Mouse (Mus musculus): Measurements from ENCODE around the gene Naif1. TPM values are rescaled to one million over a fixed set of nuclear protein-coding genes. Genes with fewer than 3 reads are reported as not detected.
"Not testable (repeated sequence)": the region's sequence is repeated elsewhere in the genome, so short reads cannot be mapped to it uniquely, and the experiment has no call there.

Gene Naif1
- total RNA-seq, 2 experiments from 2014 or later, result 4.1 to 4.2 TPM

DNA sequence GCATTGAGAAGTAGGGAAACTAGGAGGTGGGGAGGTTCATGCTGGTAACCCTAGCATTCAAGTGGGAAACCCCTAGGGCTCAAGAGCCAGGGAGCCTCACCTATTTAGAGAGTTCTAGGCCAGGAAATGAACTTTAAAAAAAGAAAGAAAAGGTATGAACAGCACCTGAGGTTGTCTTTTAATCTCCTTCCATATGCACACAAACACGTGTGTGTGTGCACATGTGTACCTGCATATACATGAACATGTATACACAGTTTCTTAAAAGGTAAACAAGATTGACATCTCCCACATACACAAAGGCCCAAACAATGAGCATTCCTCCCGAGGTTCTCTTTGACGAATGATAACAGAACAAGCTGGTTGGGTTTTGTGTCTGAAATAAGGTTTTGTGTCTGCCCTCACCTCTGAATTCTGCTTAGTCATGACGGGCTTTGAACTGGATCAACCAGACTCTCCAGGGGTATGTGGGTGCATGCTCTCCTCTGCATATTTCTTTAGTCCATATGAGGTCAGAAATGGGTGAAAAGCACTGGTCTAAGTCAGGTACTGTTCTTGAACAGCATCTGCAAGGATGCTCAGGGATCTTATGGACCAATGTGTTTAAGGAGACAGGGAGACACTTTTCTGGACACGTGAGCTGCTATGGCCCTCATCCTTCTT, 3.5 kb downstream of the Naif1 start:
- DNase-seq (ENCODE audit: extremely low spot score in 1 of 2, low spot score in 1 of 2), result no peak

DNA sequence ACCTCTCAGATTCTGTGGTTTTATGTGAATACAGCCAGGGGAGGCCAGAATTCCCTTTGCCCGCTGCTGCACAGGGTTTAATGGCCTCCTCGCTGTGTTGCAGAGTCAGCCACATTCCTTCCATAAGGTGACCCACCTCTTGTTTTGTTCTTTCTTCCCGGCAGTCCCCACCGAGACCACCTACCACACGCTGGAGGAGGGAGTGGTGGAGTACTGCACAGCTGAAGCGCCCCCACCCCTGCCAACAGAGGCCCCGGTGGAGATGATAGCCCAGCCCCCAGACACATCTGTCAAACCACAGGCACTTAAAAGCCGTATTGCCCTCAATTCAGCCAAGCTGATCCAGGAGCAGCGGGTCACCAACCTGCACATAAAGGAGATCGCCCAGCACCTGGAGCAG, 4.4 kb downstream of the Naif1 start:
- DNase-seq (ENCODE audit: extremely low spot score in 1 of 2, low spot score in 1 of 2), result no peak

- no peak for DNase-seq (ENCODE audit: extremely low spot score in 1 of 2, low spot score in 1 of 2)
Observed at GRCm38 (mm10) chr2:32455101-32455500, 4.8 kb downstream of the Naif1 start.

- DNase-seq (ENCODE audit: extremely low spot score in 1 of 2, low spot score in 1 of 2), result no peak
Observed at GRCm38 (mm10) chr2:32458300-32458699, 8.0 kb downstream of the Naif1 start.

- DNase-seq (ENCODE audit: extremely low spot score in 1 of 2, low spot score in 1 of 2), result no peak
Observed at GRCm38 (mm10) chr2:32459657-32460056, 9.4 kb downstream of the Naif1 start.

DNA sequence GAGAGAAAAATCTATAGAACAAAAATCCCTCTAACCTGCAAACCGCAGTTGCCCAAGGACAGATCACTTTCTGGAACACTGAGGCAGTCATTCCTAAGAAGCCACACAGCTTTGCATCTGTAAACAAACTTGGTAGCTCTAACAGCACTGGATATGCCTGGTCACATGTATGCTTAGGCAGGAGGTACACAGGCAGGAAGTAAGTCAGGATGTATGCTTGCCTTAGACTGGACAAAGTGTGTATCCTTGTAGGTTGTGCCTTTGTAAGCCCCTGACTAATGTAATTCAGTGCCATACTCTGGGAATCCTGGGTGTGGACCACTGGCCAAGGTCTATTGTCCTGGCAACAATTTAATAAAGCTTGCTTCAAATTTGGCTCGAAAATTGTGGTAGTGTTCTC, 13.5 kb downstream of the Naif1 start:
- DNase-seq (ENCODE audit: extremely low spot score in 1 of 2, low spot score in 1 of 2), result no peak

DNA sequence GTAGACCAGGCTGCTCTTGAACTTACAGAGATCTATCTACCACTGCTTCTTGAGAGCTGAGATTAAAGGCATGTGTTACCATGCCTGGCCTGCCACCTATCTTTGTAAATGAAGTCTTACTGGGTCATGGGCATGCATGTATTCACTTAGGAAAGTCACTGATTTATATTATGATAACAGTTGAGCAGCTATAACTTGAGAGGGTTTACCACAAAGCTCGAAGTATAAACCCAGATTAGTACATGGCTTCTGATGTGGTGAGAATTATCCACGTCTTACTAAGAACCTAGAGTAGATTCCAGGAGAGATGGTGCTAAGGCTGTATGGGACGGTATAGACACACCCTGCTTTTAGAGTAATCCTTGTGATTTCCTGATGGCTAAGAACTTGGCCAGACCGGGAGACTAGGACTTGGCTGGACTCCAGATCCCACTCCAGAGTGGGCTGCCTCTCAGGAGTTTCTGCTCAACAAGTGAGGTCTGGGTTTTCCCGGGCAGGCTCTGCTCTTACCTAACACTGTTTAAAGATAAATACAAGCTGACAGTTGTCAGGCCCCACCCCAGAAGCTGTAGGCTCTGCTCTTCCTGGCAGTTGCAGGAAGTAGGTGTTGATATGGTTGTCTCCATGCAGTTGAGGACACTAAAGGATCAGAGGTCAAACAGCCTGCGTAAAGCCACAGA, 14.1 kb downstream of the Naif1 start:
- DNase-seq (ENCODE audit: extremely low spot score in 1 of 2, low spot score in 1 of 2), result no peak

- no peak for DNase-seq (ENCODE audit: extremely low spot score in 1 of 2, low spot score in 1 of 2)
Observed at GRCm38 (mm10) chr2:32471001-32471680, 20.9 kb downstream of the Naif1 start.

GRCm38 (mm10) chr2:32471681-32472061, 21.4 kb downstream of the Naif1 start:
- no peak for DNase-seq (ENCODE audit: extremely low spot score in 1 of 2, low spot score in 1 of 2)

GRCm38 (mm10) chr2:32475361-32475760, 25.1 kb downstream of the Naif1 start:
- DNase-seq (ENCODE audit: extremely low spot score in 1 of 2, low spot score in 1 of 2), result not testable (repeated sequence)

DNA sequence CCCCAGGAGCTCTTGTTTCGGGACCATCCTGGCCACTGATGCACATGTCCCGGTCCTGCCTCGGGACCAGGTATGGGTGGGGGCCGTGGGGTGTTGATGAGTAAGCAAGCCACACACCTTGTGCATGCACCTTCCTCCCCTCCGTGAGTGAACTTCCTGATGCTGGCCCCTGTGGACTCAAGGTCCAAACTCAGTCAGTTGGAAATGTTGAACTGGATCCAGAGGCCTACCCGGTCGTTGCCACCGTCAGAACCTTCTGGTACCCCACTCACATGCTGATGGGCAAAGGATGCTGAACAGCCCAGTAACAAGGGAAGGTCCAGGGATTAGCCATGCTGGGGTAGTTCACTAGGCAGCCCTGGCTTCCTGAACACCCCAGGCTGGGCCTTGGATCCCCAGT, 32.1 kb downstream of the Naif1 start:
- no peak for DNase-seq (ENCODE audit: extremely low spot score in 1 of 2, low spot score in 1 of 2)

- DNase-seq (ENCODE audit: extremely low spot score in 1 of 2, low spot score in 1 of 2), result no peak
Observed at GRCm38 (mm10) chr2:32483179-32483875, 33.1 kb downstream of the Naif1 start.

- no peak for DNase-seq (ENCODE audit: extremely low spot score in 1 of 2, low spot score in 1 of 2)
Observed at GRCm38 (mm10) chr2:32484933-32485332, 34.7 kb downstream of the Naif1 start.

DNA sequence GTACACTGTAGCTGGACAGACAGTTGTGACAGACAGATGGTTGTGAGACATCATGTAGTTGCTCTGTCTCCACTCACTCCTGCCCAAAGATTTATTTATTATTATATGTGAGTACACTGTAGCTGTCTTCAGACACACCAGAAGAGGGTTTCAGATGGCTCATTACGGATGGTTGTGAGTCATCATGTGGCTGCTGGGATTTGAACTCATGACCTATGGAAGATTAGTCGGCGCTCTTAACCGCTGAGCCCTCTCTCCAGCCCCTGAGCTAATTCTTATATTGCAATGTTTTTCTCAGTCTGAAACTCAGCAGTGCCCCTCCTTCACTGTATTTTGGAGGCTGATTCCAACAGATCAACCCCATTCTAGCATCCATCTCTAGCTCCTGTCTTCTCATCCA, 35.5 kb downstream of the Naif1 start:
- DNase-seq (ENCODE audit: extremely low spot score in 1 of 2, low spot score in 1 of 2), result no peak

DNA sequence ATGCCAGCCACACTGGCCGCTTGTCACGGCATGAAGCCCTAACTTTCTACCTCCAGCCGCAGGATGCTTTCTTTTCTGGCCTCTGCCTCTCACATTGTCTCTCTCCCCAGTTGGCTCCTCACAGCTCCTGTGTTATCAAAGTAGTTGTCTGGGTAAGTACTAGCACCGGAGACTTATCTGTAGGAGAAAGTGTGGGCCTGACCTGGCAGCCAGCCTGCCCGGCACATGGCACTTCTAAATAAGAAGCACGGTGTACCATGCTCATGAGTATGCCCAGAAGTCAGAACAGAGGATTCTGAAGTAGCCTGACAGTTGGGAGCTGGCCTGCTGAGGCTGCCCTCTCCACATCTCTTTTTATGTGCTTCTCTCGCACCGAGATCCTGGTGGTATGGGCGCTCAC, 35.9 kb downstream of the Naif1 start:
- DNase-seq (ENCODE audit: extremely low spot score in 1 of 2, low spot score in 1 of 2), result no peak

GRCm38 (mm10) chr2:32487124-32487623, 36.9 kb downstream of the Naif1 start:
- peak; percentile 85 to 98 for DNase-seq (ENCODE audit: extremely low spot score in 1 of 2, low spot score in 1 of 2)

- peak; percentile 44 to 69 for DNase-seq (ENCODE audit: extremely low spot score in 1 of 2, low spot score in 1 of 2)
Observed at GRCm38 (mm10) chr2:32488679-32489078, 38.4 kb downstream of the Naif1 start.

GRCm38 (mm10) chr2:32490730-32491129, 40.5 kb downstream of the Naif1 start:
- DNase-seq (ENCODE audit: extremely low spot score in 1 of 2, low spot score in 1 of 2), result not testable (repeated sequence)

DNA sequence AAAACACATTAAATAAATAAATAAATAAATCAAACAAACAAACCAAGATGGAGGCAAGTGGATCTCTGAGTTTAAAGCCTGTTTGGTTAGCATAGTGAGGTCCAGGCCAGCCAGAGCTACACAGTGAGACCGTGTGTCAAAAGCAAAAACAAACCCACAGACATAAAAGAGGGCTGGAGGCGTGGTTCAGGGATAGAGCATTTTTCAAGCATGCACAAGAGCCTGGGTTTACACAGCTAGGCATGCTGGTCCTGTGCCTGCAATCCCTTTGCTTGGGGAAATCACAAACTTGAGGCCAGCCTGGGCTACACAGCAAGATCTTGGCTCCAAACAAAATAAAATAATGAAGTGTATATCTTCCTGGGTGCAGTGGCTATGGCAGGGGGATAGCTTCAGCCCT, 42.4 kb downstream of the Naif1 start:
- DNase-seq (ENCODE audit: extremely low spot score in 1 of 2, low spot score in 1 of 2), result no peak

GRCm38 (mm10) chr2:32493301-32493701, 43.0 kb downstream of the Naif1 start:
- DNase-seq (ENCODE audit: extremely low spot score in 1 of 2, low spot score in 1 of 2), result no peak

DNA sequence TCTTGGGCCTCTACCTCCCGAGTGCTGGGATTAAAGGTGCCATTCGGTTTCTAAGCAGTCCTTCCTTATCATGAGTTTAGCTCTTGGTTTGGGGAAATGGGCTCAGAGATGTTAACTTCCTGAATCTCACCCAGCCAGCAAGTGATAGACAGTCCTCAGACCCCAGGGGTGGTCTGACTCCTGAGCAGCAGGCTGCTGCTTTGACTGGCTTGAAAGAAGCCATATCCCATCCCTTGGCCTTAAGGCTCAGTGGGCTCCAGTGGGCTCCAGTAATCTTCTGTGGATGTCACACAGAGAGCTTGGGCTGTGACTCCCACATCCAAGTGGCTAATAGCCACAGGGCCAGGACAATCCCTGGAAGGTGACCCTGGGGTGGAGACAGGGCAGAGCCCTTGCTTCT, 44.3 kb downstream of the Naif1 start:
- DNase-seq (ENCODE audit: extremely low spot score in 1 of 2, low spot score in 1 of 2), result no peak
